Mouse (Mus musculus) spleen, adult 2 months (tissue): Measurements from ENCODE around the gene Hist3h2ba. TPM values are rescaled to one million over a fixed set of nuclear protein-coding genes. Genes with fewer than 3 reads are reported as not detected.
A peak's percentile ranks its signal among the peaks of the same experiment; 100 is the strongest.

ENCODE experiments used
- DNase-seq, 2 experiments: peaks; one replicate each; pipeline versions ENCODE4 v3.0.0 to v3.0.0-alpha.2; 2012 to 2021; ENCODE audit warnings: low spot score in 2 of 2, low read depth in 1 of 2
- H3K27ac ChIP-seq: fragments of 200-500 bp; 2 replicates; pipeline ENCODE4 v1.5.1; 2012; ENCODE audit warnings: low read length, inconsistent platforms; ENCODE audit not compliant: insufficient read depth
- H3K27me3 ChIP-seq: fragments of 200-500 bp; 2 replicates; pipeline ENCODE4 v1.6.1; 2012; ENCODE audit warnings: mild to moderate bottlenecking, moderate library complexity, low read length, inconsistent platforms; ENCODE audit not compliant: control insufficient read depth, insufficient read depth
- H3K36me3 ChIP-seq: fragments of 200-500 bp; 2 replicates; pipeline ENCODE4 v1.6.1; 2012; ENCODE audit warnings: mild to moderate bottlenecking, low read length, inconsistent platforms; ENCODE audit not compliant: control insufficient read depth, insufficient read depth
- H3K4me1 ChIP-seq: fragments of 200-500 bp; 2 replicates; pipeline ENCODE4 v1.6.1; 2011; ENCODE audit warnings: inconsistent platforms; ENCODE audit not compliant: control insufficient read depth, insufficient read depth, insufficient read length
- H3K4me3 ChIP-seq: fragments of 200-500 bp; 2 replicates; pipeline ENCODE4 v1.5.1; 2011; ENCODE audit warnings: mild to moderate bottlenecking, inconsistent platforms; ENCODE audit not compliant: insufficient read depth, insufficient read length; ENCODE audit errors: extremely low read depth
- CTCF ChIP-seq: fragments of 200-500 bp; IDR thresholded peaks from 2 replicates; pipeline ENCODE4 v1.5.1; 2011; ENCODE audit warnings: mild to moderate bottlenecking, inconsistent platforms; ENCODE audit not compliant: insufficient read depth, insufficient read length, insufficient replicate concordance; ENCODE audit errors: extremely low read depth
- POLR2A ChIP-seq: fragments of 200-500 bp; IDR thresholded peaks from 2 replicates; pipeline ENCODE4 v1.6.1; 2011; ENCODE audit warnings: low read depth, low read length, inconsistent platforms
- WGBS: fragments of 180-500 bp; shearing (Covaris S2); methylation state at CpG from one replicate; pipeline ENCODE4 v1.1.7; 2018; 5-methylcytosine and 5-hydroxymethylcytosine counted together
- polyA plus RNA-seq: library from polyadenylated mRNA; depleted of rRNA; stranded (reverse); fragments of >200 nt; gene quantifications from 2 replicates; pipeline ENCODE4 v1.2.3, GENCODE M21; 2012

Gene Hist3h2ba
- polyA plus RNA-seq, 1 experiment: 13.2 TPM

- H3K4me3 ChIP-seq: no peak overlapping the region
- 96% methylated on average over 3 of the region's 3 CpGs for WGBS
- TF ChIP-seq CTCF (no peak), POLR2A (no peak)
- DNase-seq: no peak
- H3K4me1 ChIP-seq: peaks cover 16% of the 10 kb centered on the region; the same call in 1 of the 2 replicates
- H3K27ac ChIP-seq: no peak overlapping the region
- H3K27me3 ChIP-seq: no peaks in the 10 kb centered on the region
- H3K36me3 ChIP-seq: peaks cover 53% of the 10 kb centered on the region
These were observed 36.7 kb downstream of the Hist3h2ba start for GRCm38 (mm10) chr11:58985299-58985917.

GRCm38 (mm10) chr11:58989166-58989565, 40.4 kb downstream of the Hist3h2ba start:
- peaks cover 49% of the 10 kb centered on the region for H3K36me3 ChIP-seq
- H3K4me1 ChIP-seq: peaks cover 8% of the 10 kb centered on the region; the same call in 1 of the 2 replicates
- no peak overlapping the region for H3K27ac ChIP-seq
- over 99% methylated on average over 4 of the region's 4 CpGs for WGBS
- no peak for DNase-seq
- no peak for TF ChIP-seq CTCF
- TF ChIP-seq POLR2A: no peak
- no peak overlapping the region for H3K4me3 ChIP-seq
- no peaks in the 10 kb centered on the region for H3K27me3 ChIP-seq

GRCm38 (mm10) chr11:58990141-58990540, 41.4 kb downstream of the Hist3h2ba start:
- no peaks in the 10 kb centered on the region for H3K27me3 ChIP-seq
- DNase-seq: no peak
- peaks cover 41% of the 10 kb centered on the region for H3K36me3 ChIP-seq
- 91% methylated on average over 17 of the region's 17 CpGs for WGBS
- no peak overlapping the region for H3K27ac ChIP-seq
- peaks cover 14% of the 10 kb centered on the region for H3K4me1 ChIP-seq
- H3K4me3 ChIP-seq: no peak overlapping the region
- TF ChIP-seq CTCF (no peak), POLR2A (no peak)

- no peaks in the 10 kb centered on the region for H3K27me3 ChIP-seq
- peaks cover 19% of the 10 kb centered on the region for H3K4me1 ChIP-seq
- H3K27ac ChIP-seq: no peak overlapping the region
- no peak for DNase-seq
- no peak overlapping the region for H3K4me3 ChIP-seq
- WGBS: 80% methylated on average over 9 of the region's 9 CpGs
- TF ChIP-seq POLR2A: no peak
- no peak for TF ChIP-seq CTCF
- H3K36me3 ChIP-seq: peaks cover 38% of the 10 kb centered on the region
These were observed 42.1 kb downstream of the Hist3h2ba start for GRCm38 (mm10) chr11:58990794-58991193.

- Histone ChIP-seq H3K36me3 (peaks cover 28% of the 10 kb centered on the region), H3K27me3 (no peaks in the 10 kb centered on the region), H3K4me3 (no peak overlapping the region), H3K27ac (no peak overlapping the region), H3K4me1 (peaks cover 19% of the 10 kb centered on the region)
- 88% methylated on average over 3 of the region's 3 CpGs for WGBS
- no peak for DNase-seq
- TF ChIP-seq POLR2A (no peak), CTCF (no peak)
These were observed 43.2 kb downstream of the Hist3h2ba start for GRCm38 (mm10) chr11:58991911-58992310.

GRCm38 (mm10) chr11:58993091-58993670, 44.5 kb downstream of the Hist3h2ba start:
- 65% methylated on average over 6 of the region's 6 CpGs for WGBS
- DNase-seq: no peak
- no peak overlapping the region for H3K27ac ChIP-seq
- no peak overlapping the region for H3K4me3 ChIP-seq
- H3K36me3 ChIP-seq: peaks cover 21% of the 10 kb centered on the region
- no peaks in the 10 kb centered on the region for H3K27me3 ChIP-seq
- peaks cover 19% of the 10 kb centered on the region for H3K4me1 ChIP-seq
- TF ChIP-seq CTCF (no peak), POLR2A (no peak)

GRCm38 (mm10) chr11:58994337-58994826, 45.7 kb downstream of the Hist3h2ba start:
- TF ChIP-seq POLR2A: no peak
- no peak for TF ChIP-seq CTCF
- peaks cover 11% of the 10 kb centered on the region for H3K36me3 ChIP-seq
- DNase-seq: peak in 1 of 2 experiments; percentile 52
- H3K27ac ChIP-seq: no peak overlapping the region
- H3K4me3 ChIP-seq: peak overlapping the region; percentile 33; the same call in 1 of the 2 replicates
- 7% methylated on average over 31 of the region's 35 CpGs for WGBS
- no peaks in the 10 kb centered on the region for H3K27me3 ChIP-seq
- peaks cover 19% of the 10 kb centered on the region for H3K4me1 ChIP-seq
